In the genomic region with DNA sequence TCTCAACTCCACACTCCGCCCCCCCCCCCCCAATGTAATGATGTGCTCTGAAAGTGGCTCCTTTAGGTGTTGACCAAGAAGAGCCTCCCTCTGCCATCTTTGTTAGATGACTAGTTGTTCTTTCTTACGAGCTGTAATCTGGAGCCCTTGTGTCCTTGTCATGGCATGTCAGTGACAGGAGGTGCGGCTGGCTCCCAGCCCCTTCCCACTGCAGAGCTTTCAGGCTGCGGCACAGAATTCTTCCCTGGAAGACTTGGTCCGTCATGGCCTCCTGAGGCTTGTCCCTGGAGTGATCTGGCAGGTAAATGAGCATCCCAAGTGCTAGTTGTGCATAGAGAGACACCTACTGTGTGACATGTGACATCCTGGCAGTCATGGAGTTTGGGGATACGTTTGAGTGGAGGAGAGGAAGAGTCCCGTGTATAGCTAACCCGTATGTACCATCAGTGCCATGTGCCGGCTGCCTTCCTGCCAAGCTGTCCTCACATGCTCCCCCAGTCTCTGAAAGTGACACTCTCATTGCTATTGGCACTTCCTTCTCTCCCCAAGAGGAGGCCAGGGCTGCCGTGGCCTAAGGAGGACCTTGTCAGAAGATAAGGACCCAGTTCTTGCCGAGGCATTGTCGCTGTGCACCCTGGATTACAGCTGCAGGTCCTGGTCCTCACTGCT, we compare ENCODE assay signal across 12 mouse cellular contexts. TPM values are rescaled to one million over a fixed set of nuclear protein-coding genes. Genes with fewer than 3 reads are reported as not detected.
DNase-seq lines count a peak whose midpoint lies in the region; ATAC-seq and TF ChIP-seq lines count a peak whose summit lies in the region.
"Had no signal": no experiment of that assay in that cellular context is flagged by ENCODE, and none has a peak within 500 bp of the region (broad histone marks: within the 10 kb centered on the region; RNA-seq: fewer than 3 reads in every experiment).

No protein-coding gene starts in this region.

- no peaks in the 10 kb centered on the region for H3K27me3 ChIP-seq in stomach, embryonic 15.5 days (replicated peaks)
- no peaks in the 10 kb centered on the region for H3K27me3 ChIP-seq in stomach, postnatal 0 days (ENCODE audit: control insufficient read depth, insufficient read depth, low read length)

- H3K36me3 ChIP-seq in stomach, embryonic 15.5 days, result peaks cover 19% of the 10 kb centered on the region
- H3K36me3 ChIP-seq in stomach, postnatal 0 days (ENCODE audit: control insufficient read depth, insufficient read depth, low read length), result peaks cover 13% of the 10 kb centered on the region

- peak; percentile 64 for DNase-seq in cerebellum, adult 9-10 months
- peak; percentile 71 for DNase-seq in heart, adult 18-20 months
- no peak for DNase-seq in heart, postnatal 36 days
- no peak for DNase-seq in stomach, postnatal 0 days (ENCODE audit: low spot score)
- no peak for DNase-seq in urinary bladder, adult 2 months (ENCODE audit: low spot score)
- DNase-seq: adrenal gland, postnatal 36 days; kidney, postnatal 36 days; lung, adult 18-20 months; thymus, postnatal 14 days had no signal

- no peaks in the 10 kb centered on the region for H3K9me3 ChIP-seq in stomach, embryonic 15.5 days
- H3K9me3 ChIP-seq in stomach, postnatal 0 days (ENCODE audit: control insufficient read depth, low read length), result no peaks in the 10 kb centered on the region

- H3K9ac ChIP-seq in stomach, embryonic 15.5 days, result no peak overlapping the region
- H3K9ac ChIP-seq in stomach, postnatal 0 days (ENCODE audit: low read length), result no peak overlapping the region

- no peak overlapping the region for H3K4me2 ChIP-seq in stomach, embryonic 15.5 days
- H3K4me2 ChIP-seq in stomach, postnatal 0 days (replicated peaks; ENCODE audit: low read depth), result no peak overlapping the region

- H3K4me3 ChIP-seq in stomach, embryonic 15.5 days (replicated peaks), result no peak overlapping the region
- no peak overlapping the region for H3K4me3 ChIP-seq in stomach, postnatal 0 days (ENCODE audit: low read depth, low read length)

- peak overlapping the region; percentile 57; the same call in 1 of the 2 replicates for H3K27ac ChIP-seq in stomach, embryonic 15.5 days
- no peak overlapping the region for H3K27ac ChIP-seq in stomach, postnatal 0 days (replicated peaks)

- peaks cover 35% of the 10 kb centered on the region for H3K4me1 ChIP-seq in stomach, embryonic 15.5 days
- peaks cover 8% of the 10 kb centered on the region for H3K4me1 ChIP-seq in stomach, postnatal 0 days (replicated peaks; ENCODE audit: control insufficient read depth, insufficient read depth)

- WGBS in stomach, embryonic 15.5 days, result 76% methylated on average over 12 of the region's 12 CpGs
- WGBS in stomach, postnatal 0 days, result 73% methylated on average over 12 of the region's 12 CpGs

- intact Hi-C loops in heart, postnatal 36 days (cut with DNase I), result no loop called here

- TF ChIP-seq CTCF in stomach, postnatal 0 days (IDR thresholded peaks at IDR 0.05; ENCODE audit: low read depth), result no peak

- no peak for TF ChIP-seq EP300 in stomach, postnatal 0 days (optimal IDR thresholded peaks at IDR 0.05)

- no peak for ATAC-seq in cerebellum, adult (ENCODE audit: insufficient number of reproducible peaks, low FRiP score, low TSS enrichment)
- ATAC-seq in stomach, embryonic 15.5 days (ENCODE audit: insufficient read depth, low FRiP score, low read depth), result no peak
- no peak for ATAC-seq in stomach, postnatal 0 days (ENCODE audit: low FRiP score, low TSS enrichment)
- ATAC-seq in monocyte, adult 5-6 weeks (replicated peaks; ENCODE audit: insufficient number of reproducible peaks, low FRiP score, low TSS enrichment, poor library complexity, severe bottlenecking), result no peak

RNA-seq across cellular contexts. Expression of a gene that starts 24.0 kb away (rescaled TPM):
- 10 to 100 TPM; 86.8 to 98.2 TPM for total RNA-seq in heart, adult 18-20 months (2021)
- 10 to 100 TPM; 67.9 to 75.2 TPM for total RNA-seq in heart, postnatal 36 days (2021)
- 48.0 and 49.5 TPM in 2 replicates for polyA plus RNA-seq in stomach, embryonic 15.5 days (2015; fragmentation: Nextera tagmentation; extraction: Ambion mirVana)
- polyA plus RNA-seq in stomach, postnatal 0 days (2015; fragmentation: Nextera tagmentation; extraction: Ambion mirVana), result 28.4 and 30.5 TPM in 2 replicates
- total RNA-seq in monocyte, adult 5-6 weeks (2017), result 65.4 to 73.2 TPM (median 72.7 TPM) in 3 replicates
- 65.1 and 67.2 TPM in 2 replicates for polyA plus RNA-seq in urinary bladder, adult 2 months (2012; rRNA removed)

Comparison
In these comparisons a context has a peak if more than half of its experiments do, and no peak if none do; other contexts are left out.
1. DNase-seq: peak in cerebellum, adult 9-10 months (single experiment) and heart, adult 18-20 months (2 of 2); none in heart, postnatal 36 days (0 of 2), stomach, postnatal 0 days (single experiment) and urinary bladder, adult 2 months (single experiment).